Mouse (Mus musculus): ENCODE measurements around the gene Emc4. TPM values are rescaled to one million over a fixed set of nuclear protein-coding genes. Genes with fewer than 3 reads are reported as not detected.

Emc4 gene
- polyA plus RNA-seq, 1 experiment from 2014 or later: 118 TPM

- H3K9me3 ChIP-seq (ENCODE audit: control insufficient read depth, low read length): no peaks in the 10 kb centered on the region
- H3K27ac ChIP-seq (ENCODE audit: low read length): peak within 1 kb of the TSS; percentile 85
- ATAC-seq: peak; percentile 100
- no peaks in the 10 kb centered on the region for H3K36me3 ChIP-seq (ENCODE audit: control insufficient read depth, insufficient read depth, low read length)
- WGBS: under 1% methylated on average over 70 of the region's 72 CpGs
- peak within 1 kb of the TSS; percentile 45 for H3K4me2 ChIP-seq (ENCODE audit: low read depth, low read length)
- H3K9ac ChIP-seq (ENCODE audit: low read depth, low read length): peak within 1 kb of the TSS; percentile 98
- peaks cover 2% of the 10 kb centered on the region; the same call in 1 of the 2 replicates for H3K4me1 ChIP-seq (ENCODE audit: control insufficient read depth, insufficient read depth, low read length)
- peak within 1 kb of the TSS; percentile 94 for H3K4me3 ChIP-seq (ENCODE audit: low read length)
- H3K27me3 ChIP-seq (replicated peaks; ENCODE audit: control insufficient read depth, insufficient read depth, low read length): no peaks in the 10 kb centered on the region
Observed at GRCm38 (mm10) chr2:112378973-112379898, 11.4 kb upstream of the Emc4 start, which contains the start of gene Katnbl1. TSS of gene Katnbl1 (plus strand) at chr2:112379211.

DNA sequence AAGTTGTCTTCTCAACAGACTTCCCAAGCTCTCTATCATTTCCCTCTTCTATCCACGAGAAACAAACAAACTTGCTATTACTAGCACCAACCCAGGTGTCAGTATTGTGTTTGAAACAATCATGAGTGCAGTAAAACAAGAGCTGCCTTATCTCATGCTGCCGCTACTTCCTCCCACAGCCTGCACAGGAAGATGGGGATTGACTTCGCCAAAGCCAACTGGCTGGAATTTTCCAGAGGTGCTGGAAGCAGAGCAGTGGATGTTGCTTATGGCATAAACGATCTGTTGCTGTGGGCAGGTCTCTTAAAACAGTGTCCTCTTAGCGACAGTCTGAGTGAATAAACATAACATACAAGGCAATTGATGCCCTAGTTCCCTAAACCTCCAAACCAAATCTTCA is 6.8 kb upstream of the Emc4 start:
- Histone ChIP-seq H3K4me2 (ENCODE audit: low read depth, low read length) (no peak overlapping the region), H3K27ac (ENCODE audit: low read length) (no peak overlapping the region), H3K4me1 (ENCODE audit: control insufficient read depth, insufficient read depth, low read length) (no peaks in the 10 kb centered on the region), H3K36me3 (ENCODE audit: control insufficient read depth, insufficient read depth, low read length) (no peaks in the 10 kb centered on the region), H3K4me3 (ENCODE audit: low read length) (no peak overlapping the region), H3K9me3 (ENCODE audit: control insufficient read depth, low read length) (no peaks in the 10 kb centered on the region), H3K9ac (ENCODE audit: low read depth, low read length) (no peak overlapping the region), H3K27me3 (replicated peaks; ENCODE audit: control insufficient read depth, insufficient read depth, low read length) (no peaks in the 10 kb centered on the region)
- no peak for ATAC-seq
- 51% methylated on average over 5 of the region's 5 CpGs for WGBS

DNA sequence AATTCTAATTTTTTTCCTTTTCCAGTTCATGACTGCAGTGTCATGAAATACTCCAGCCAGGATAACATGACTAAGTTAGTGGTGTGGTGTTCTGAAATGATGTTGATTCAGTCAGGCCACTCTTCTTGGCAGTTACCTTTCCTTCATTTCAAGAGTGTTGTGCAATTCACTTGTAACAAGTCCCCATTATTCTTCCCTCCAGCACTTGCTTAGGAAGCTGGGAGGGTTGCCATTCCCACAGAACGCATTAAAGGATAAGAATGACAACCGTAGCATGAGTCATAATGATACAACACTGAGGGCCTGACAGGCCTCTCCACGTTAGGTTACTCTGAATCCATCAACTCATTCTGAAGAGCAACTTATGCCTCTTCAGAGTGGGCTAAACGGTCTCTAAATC is 5.3 kb upstream of the Emc4 start:
- no peak overlapping the region for H3K4me2 ChIP-seq (ENCODE audit: low read depth, low read length)
- H3K27ac ChIP-seq (ENCODE audit: low read length): no peak overlapping the region
- H3K9me3 ChIP-seq (ENCODE audit: control insufficient read depth, low read length): no peaks in the 10 kb centered on the region
- no peaks in the 10 kb centered on the region for H3K36me3 ChIP-seq (ENCODE audit: control insufficient read depth, insufficient read depth, low read length)
- WGBS: 55% methylated on average over 4 of the region's 4 CpGs
- no peak for ATAC-seq
- H3K4me3 ChIP-seq (ENCODE audit: low read length): no peak overlapping the region
- H3K9ac ChIP-seq (ENCODE audit: low read depth, low read length): no peak overlapping the region
- no peaks in the 10 kb centered on the region for H3K4me1 ChIP-seq (ENCODE audit: control insufficient read depth, insufficient read depth, low read length)
- H3K27me3 ChIP-seq (replicated peaks; ENCODE audit: control insufficient read depth, insufficient read depth, low read length): no peaks in the 10 kb centered on the region

- H3K9me3 ChIP-seq (ENCODE audit: control insufficient read depth, low read length): no peaks in the 10 kb centered on the region
- ATAC-seq: no peak
- 66% methylated on average over 5 of the region's 5 CpGs for WGBS
- no peak overlapping the region for H3K27ac ChIP-seq (ENCODE audit: low read length)
- no peak overlapping the region for H3K4me3 ChIP-seq (ENCODE audit: low read length)
- no peaks in the 10 kb centered on the region for H3K36me3 ChIP-seq (ENCODE audit: control insufficient read depth, insufficient read depth, low read length)
- H3K27me3 ChIP-seq (replicated peaks; ENCODE audit: control insufficient read depth, insufficient read depth, low read length): no peaks in the 10 kb centered on the region
- H3K4me1 ChIP-seq (ENCODE audit: control insufficient read depth, insufficient read depth, low read length): peaks cover 5% of the 10 kb centered on the region
- H3K9ac ChIP-seq (ENCODE audit: low read depth, low read length): no peak overlapping the region
- no peak overlapping the region for H3K4me2 ChIP-seq (ENCODE audit: low read depth, low read length)
Observed at GRCm38 (mm10) chr2:112369941-112370340, 2.1 kb upstream of the Emc4 start.

DNA sequence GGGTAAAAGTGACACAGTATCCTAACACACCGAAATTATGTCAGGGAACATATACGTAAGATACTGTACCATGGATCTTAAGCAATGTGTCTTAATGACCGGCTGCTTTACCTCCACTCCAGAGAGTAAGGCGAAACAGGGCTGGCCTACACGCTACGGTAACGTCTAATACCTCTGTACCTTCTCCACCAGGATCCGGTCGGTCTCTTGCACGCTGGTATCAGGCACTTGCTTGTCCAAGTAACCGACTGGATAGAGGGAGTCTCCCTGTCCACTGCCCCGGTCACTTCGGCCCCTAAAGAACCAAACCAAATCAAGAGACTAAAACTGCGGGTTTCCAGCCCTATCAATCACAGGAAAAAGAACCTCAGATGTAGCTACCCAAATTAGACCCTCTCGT is 605 bp downstream of the Emc4 start:
- peaks cover 7% of the 10 kb centered on the region; the same call in 1 of the 2 replicates for H3K36me3 ChIP-seq (ENCODE audit: control insufficient read depth, insufficient read depth, low read length)
- peak overlapping the region; percentile 89 for H3K9ac ChIP-seq (ENCODE audit: low read depth, low read length)
- H3K4me2 ChIP-seq (ENCODE audit: low read depth, low read length): peak overlapping the region; percentile 83
- H3K4me3 ChIP-seq (ENCODE audit: low read length): peak overlapping the region; percentile 93
- WGBS: 14% methylated on average over 15 of the region's 15 CpGs
- H3K27ac ChIP-seq (ENCODE audit: low read length): peak overlapping the region; percentile 80; the same call in 1 of the 2 replicates
- peak; percentile 65 for ATAC-seq
- no peaks in the 10 kb centered on the region for H3K9me3 ChIP-seq (ENCODE audit: control insufficient read depth, low read length)
- H3K27me3 ChIP-seq (replicated peaks; ENCODE audit: control insufficient read depth, insufficient read depth, low read length): no peaks in the 10 kb centered on the region
- H3K4me1 ChIP-seq (ENCODE audit: control insufficient read depth, insufficient read depth, low read length): peaks cover 5% of the 10 kb centered on the region

- ATAC-seq: no peak
- H3K27me3 ChIP-seq (replicated peaks; ENCODE audit: control insufficient read depth, insufficient read depth, low read length): no peaks in the 10 kb centered on the region
- H3K4me2 ChIP-seq (ENCODE audit: low read depth, low read length): no peak overlapping the region
- H3K27ac ChIP-seq (ENCODE audit: low read length): no peak overlapping the region
- H3K36me3 ChIP-seq (ENCODE audit: control insufficient read depth, insufficient read depth, low read length): peaks cover 19% of the 10 kb centered on the region
- no peaks in the 10 kb centered on the region for H3K4me1 ChIP-seq (ENCODE audit: control insufficient read depth, insufficient read depth, low read length)
- 90% methylated on average over 2 of the region's 2 CpGs for WGBS
- no peak overlapping the region for H3K4me3 ChIP-seq (ENCODE audit: low read length)
- H3K9me3 ChIP-seq (ENCODE audit: control insufficient read depth, low read length): no peaks in the 10 kb centered on the region
- no peak overlapping the region for H3K9ac ChIP-seq (ENCODE audit: low read depth, low read length)
Observed at GRCm38 (mm10) chr2:112360781-112361169, 7.1 kb downstream of the Emc4 start.

GRCm38 (mm10) chr2:112360012-112360780 is 7.6 kb downstream of the Emc4 start:
- Histone ChIP-seq H3K27me3 (replicated peaks; ENCODE audit: control insufficient read depth, insufficient read depth, low read length) (no peaks in the 10 kb centered on the region), H3K4me1 (ENCODE audit: control insufficient read depth, insufficient read depth, low read length) (no peaks in the 10 kb centered on the region), H3K36me3 (ENCODE audit: control insufficient read depth, insufficient read depth, low read length) (peaks cover 19% of the 10 kb centered on the region), H3K27ac (ENCODE audit: low read length) (no peak overlapping the region), H3K9ac (ENCODE audit: low read depth, low read length) (no peak overlapping the region), H3K4me2 (ENCODE audit: low read depth, low read length) (no peak overlapping the region), H3K4me3 (ENCODE audit: low read length) (no peak overlapping the region), H3K9me3 (ENCODE audit: control insufficient read depth, low read length) (no peaks in the 10 kb centered on the region)
- no peak; the same call in 1 of the 2 replicates for ATAC-seq
- 86% methylated on average over 12 of the region's 12 CpGs for WGBS

GRCm38 (mm10) chr2:112359611-112360010 is 8.2 kb downstream of the Emc4 start:
- Histone ChIP-seq H3K4me3 (ENCODE audit: low read length) (no peak overlapping the region), H3K27ac (ENCODE audit: low read length) (no peak overlapping the region), H3K36me3 (ENCODE audit: control insufficient read depth, insufficient read depth, low read length) (peaks cover 21% of the 10 kb centered on the region), H3K9me3 (ENCODE audit: control insufficient read depth, low read length) (no peaks in the 10 kb centered on the region), H3K9ac (ENCODE audit: low read depth, low read length) (no peak overlapping the region), H3K4me2 (ENCODE audit: low read depth, low read length) (no peak overlapping the region), H3K27me3 (replicated peaks; ENCODE audit: control insufficient read depth, insufficient read depth, low read length) (no peaks in the 10 kb centered on the region), H3K4me1 (ENCODE audit: control insufficient read depth, insufficient read depth, low read length) (no peaks in the 10 kb centered on the region)
- 57% methylated on average over 2 of the region's 2 CpGs for WGBS
- peak; percentile 31; the same call in 1 of the 2 replicates for ATAC-seq

GRCm38 (mm10) chr2:112353685-112354455 is 14.0 kb downstream of the Emc4 start:
- H3K4me3 ChIP-seq (ENCODE audit: low read length): no peak overlapping the region
- no peaks in the 10 kb centered on the region for H3K27me3 ChIP-seq (replicated peaks; ENCODE audit: control insufficient read depth, insufficient read depth, low read length)
- H3K9me3 ChIP-seq (ENCODE audit: control insufficient read depth, low read length): no peaks in the 10 kb centered on the region
- no peak overlapping the region for H3K9ac ChIP-seq (ENCODE audit: low read depth, low read length)
- H3K36me3 ChIP-seq (ENCODE audit: control insufficient read depth, insufficient read depth, low read length): peaks cover 9% of the 10 kb centered on the region; the same call in 1 of the 2 replicates
- H3K4me1 ChIP-seq (ENCODE audit: control insufficient read depth, insufficient read depth, low read length): no peaks in the 10 kb centered on the region
- no peak overlapping the region for H3K4me2 ChIP-seq (ENCODE audit: low read depth, low read length)
- 85% methylated on average over 7 of the region's 7 CpGs for WGBS
- no peak for ATAC-seq
- no peak overlapping the region for H3K27ac ChIP-seq (ENCODE audit: low read length)

All from intestine, embryonic 16.5 days (tissue).